Mouse (Mus musculus) forebrain, embryonic 15.5 days (tissue): Measurements from ENCODE around the gene Ifrd2. TPM values are rescaled to one million over a fixed set of nuclear protein-coding genes. Genes with fewer than 3 reads are reported as not detected.

ENCODE experiments used
- ATAC-seq: fragments of 200-750 bp; cut with Nextera tagmentation; replicated peaks from 2 replicates; pipeline ENCODE4 v1.8.0; 2017; ENCODE audit warnings: mild to moderate bottlenecking, moderate TSS enrichment, moderate library complexity
- H3K27ac ChIP-seq: fragments of 300-500 bp; sonication (generic); replicated peaks from 2 replicates; pipeline ENCODE4 v1.5.1; 2015; ENCODE audit warnings: mild to moderate bottlenecking, inconsistent platforms
- H3K27me3 ChIP-seq: fragments of 300-500 bp; sonication (generic); 2 replicates; pipeline ENCODE4 v1.6.1; 2015; ENCODE audit warnings: inconsistent platforms
- H3K36me3 ChIP-seq: fragments of 300-500 bp; sonication (generic); 2 replicates; pipeline ENCODE4 v1.6.1; 2015; ENCODE audit warnings: mild to moderate bottlenecking, inconsistent platforms
- H3K4me1 ChIP-seq: fragments of 300-500 bp; sonication (generic); 2 replicates; pipeline ENCODE4 v1.6.1; 2015; ENCODE audit warnings: inconsistent platforms
- H3K4me2 ChIP-seq: fragments of 300-500 bp; sonication (generic); replicated peaks from 2 replicates; pipeline ENCODE4 v1.6.1; 2015; ENCODE audit warnings: mild to moderate bottlenecking, inconsistent platforms
- H3K4me3 ChIP-seq: fragments of 300-500 bp; sonication (generic); 2 replicates; pipeline ENCODE4 v1.5.1; 2015; ENCODE audit warnings: mild to moderate bottlenecking, inconsistent platforms
- H3K9ac ChIP-seq: fragments of 300-500 bp; sonication (generic); replicated peaks from 2 replicates; pipeline ENCODE4 v1.6.1; 2015; ENCODE audit warnings: mild to moderate bottlenecking, inconsistent platforms
- H3K9me3 ChIP-seq: fragments of 300-500 bp; sonication (generic); 2 replicates; pipeline ENCODE4 v1.6.1; 2016; ENCODE audit warnings: inconsistent platforms
- WGBS: fragments of 180-500 bp; shearing (Covaris S2); methylation state at CpG from one replicate; pipeline ENCODE4 v1.1.7; 2015; ENCODE audit warnings: mixed read lengths; 5-methylcytosine and 5-hydroxymethylcytosine counted together
- polyA plus RNA-seq: library from polyadenylated mRNA; unstranded; fragments of >200 nt; fragmentation: Nextera tagmentation; extraction: Ambion mirVana; gene quantifications from 2 replicates; pipeline ENCODE4 v1.2.1, GENCODE M21; 2015

Gene Ifrd2
- polyA plus RNA-seq, 1 experiment from 2014 or later, result 15.4 TPM

GRCm38 (mm10) chr9:107594281-107595062, 7.0 kb downstream of the Ifrd2 start:
- H3K36me3 ChIP-seq, result peaks cover 24% of the 10 kb centered on the region; the same call in 1 of the 2 replicates
- H3K9ac ChIP-seq, result no peak overlapping the region
- no peaks in the 10 kb centered on the region for H3K27me3 ChIP-seq
- no peak overlapping the region for H3K4me2 ChIP-seq
- no peaks in the 10 kb centered on the region for H3K4me1 ChIP-seq
- H3K9me3 ChIP-seq, result no peaks in the 10 kb centered on the region
- no peak overlapping the region for H3K27ac ChIP-seq
- no peak overlapping the region for H3K4me3 ChIP-seq
- no peak for ATAC-seq
- 69% methylated on average over 8 of the region's 8 CpGs for WGBS

GRCm38 (mm10) chr9:107596619-107597569, 9.5 kb downstream of the Ifrd2 start:
- Histone ChIP-seq H3K27ac (no peak overlapping the region), H3K36me3 (peaks cover 13% of the 10 kb centered on the region; the same call in 1 of the 2 replicates), H3K9me3 (no peaks in the 10 kb centered on the region), H3K9ac (no peak overlapping the region), H3K27me3 (no peaks in the 10 kb centered on the region), H3K4me3 (no peak overlapping the region), H3K4me2 (no peak overlapping the region), H3K4me1 (no peaks in the 10 kb centered on the region)
- WGBS, result 91% methylated on average over 11 of the region's 11 CpGs
- ATAC-seq, result no peak

GRCm38 (mm10) chr9:107598385-107598784, 10.9 kb downstream of the Ifrd2 start:
- no peak overlapping the region for H3K4me3 ChIP-seq
- H3K27ac ChIP-seq, result no peak overlapping the region
- no peaks in the 10 kb centered on the region for H3K9me3 ChIP-seq
- WGBS, result 88% methylated on average over 5 of the region's 5 CpGs
- no peak overlapping the region for H3K4me2 ChIP-seq
- peaks cover 6% of the 10 kb centered on the region for H3K4me1 ChIP-seq
- no peak for ATAC-seq
- H3K27me3 ChIP-seq, result no peaks in the 10 kb centered on the region
- no peak overlapping the region for H3K9ac ChIP-seq
- peaks cover 8% of the 10 kb centered on the region; the same call in 1 of the 2 replicates for H3K36me3 ChIP-seq

GRCm38 (mm10) chr9:107599433-107599832, 12.0 kb downstream of the Ifrd2 start:
- no peak for ATAC-seq
- Histone ChIP-seq H3K36me3 (peaks cover under 1% of the 10 kb centered on the region; the same call in 1 of the 2 replicates), H3K4me3 (no peak overlapping the region), H3K4me2 (no peak overlapping the region), H3K9ac (no peak overlapping the region), H3K9me3 (no peaks in the 10 kb centered on the region), H3K27ac (no peak overlapping the region), H3K4me1 (peaks cover 6% of the 10 kb centered on the region), H3K27me3 (no peaks in the 10 kb centered on the region)
- 92% methylated on average over 9 of the region's 9 CpGs for WGBS

- Histone ChIP-seq H3K27ac (no peak overlapping the region), H3K9ac (no peak overlapping the region), H3K4me1 (peaks cover 9% of the 10 kb centered on the region), H3K4me3 (no peak overlapping the region), H3K36me3 (no peaks in the 10 kb centered on the region), H3K9me3 (no peaks in the 10 kb centered on the region), H3K27me3 (no peaks in the 10 kb centered on the region), H3K4me2 (no peak overlapping the region)
- 77% methylated on average over 14 of the region's 14 CpGs for WGBS
- no peak for ATAC-seq
Measured at GRCm38 (mm10) chr9:107599842-107600241, 12.4 kb downstream of the Ifrd2 start.

- Histone ChIP-seq H3K4me3 (no peak overlapping the region), H3K9ac (no peak overlapping the region), H3K36me3 (no peaks in the 10 kb centered on the region), H3K4me2 (no peak overlapping the region), H3K27me3 (no peaks in the 10 kb centered on the region), H3K27ac (no peak overlapping the region), H3K9me3 (no peaks in the 10 kb centered on the region), H3K4me1 (peaks cover 10% of the 10 kb centered on the region)
- WGBS, result 80% methylated on average over 12 of the region's 12 CpGs
- ATAC-seq, result no peak
Measured at GRCm38 (mm10) chr9:107600745-107601144, 13.3 kb downstream of the Ifrd2 start.

- Histone ChIP-seq H3K4me1 (peaks cover 10% of the 10 kb centered on the region), H3K36me3 (no peaks in the 10 kb centered on the region), H3K4me3 (no peak overlapping the region), H3K27me3 (no peaks in the 10 kb centered on the region), H3K4me2 (no peak overlapping the region), H3K27ac (no peak overlapping the region), H3K9ac (no peak overlapping the region), H3K9me3 (no peaks in the 10 kb centered on the region)
- WGBS, result 87% methylated on average over 11 of the region's 11 CpGs
- no peak for ATAC-seq
Measured at GRCm38 (mm10) chr9:107601275-107601674, 13.8 kb downstream of the Ifrd2 start.

- H3K9ac ChIP-seq, result peak overlapping the region; percentile 36; the same call in 1 of the 2 replicates
- H3K4me3 ChIP-seq, result no peak overlapping the region
- H3K4me2 ChIP-seq, result no peak overlapping the region
- H3K27me3 ChIP-seq, result no peaks in the 10 kb centered on the region
- WGBS, result 12% methylated on average over 10 of the region's 10 CpGs
- H3K4me1 ChIP-seq, result peaks cover 10% of the 10 kb centered on the region
- H3K27ac ChIP-seq, result 0 out of 2 replicates have a peak overlapping the region, but pooled peaks have one; percentile 20
- H3K9me3 ChIP-seq, result no peaks in the 10 kb centered on the region
- no peaks in the 10 kb centered on the region for H3K36me3 ChIP-seq
- peak; percentile 76 for ATAC-seq
Measured at GRCm38 (mm10) chr9:107602068-107602648, 14.7 kb downstream of the Ifrd2 start.

- Histone ChIP-seq H3K9ac (no peak overlapping the region), H3K4me1 (peaks cover 13% of the 10 kb centered on the region), H3K9me3 (no peaks in the 10 kb centered on the region), H3K36me3 (no peaks in the 10 kb centered on the region), H3K4me2 (no peak overlapping the region), H3K27me3 (no peaks in the 10 kb centered on the region), H3K4me3 (no peak overlapping the region), H3K27ac (no peak overlapping the region)
- 81% methylated on average over 6 of the region's 6 CpGs for WGBS
- no peak for ATAC-seq
Measured at GRCm38 (mm10) chr9:107603251-107603650, 15.8 kb downstream of the Ifrd2 start.

GRCm38 (mm10) chr9:107605041-107605661, 17.7 kb downstream of the Ifrd2 start:
- no peaks in the 10 kb centered on the region for H3K36me3 ChIP-seq
- H3K4me1 ChIP-seq, result peaks cover 17% of the 10 kb centered on the region
- H3K4me3 ChIP-seq, result no peak overlapping the region
- H3K27me3 ChIP-seq, result no peaks in the 10 kb centered on the region
- H3K9ac ChIP-seq, result no peak overlapping the region
- no peaks in the 10 kb centered on the region for H3K9me3 ChIP-seq
- H3K27ac ChIP-seq, result no peak overlapping the region
- H3K4me2 ChIP-seq, result no peak overlapping the region
- ATAC-seq, result no peak
- 47% methylated on average over 23 of the region's 23 CpGs for WGBS

- H3K9ac ChIP-seq, result no peak overlapping the region
- H3K9me3 ChIP-seq, result no peaks in the 10 kb centered on the region
- ATAC-seq, result no peak
- no peak overlapping the region for H3K4me3 ChIP-seq
- H3K27me3 ChIP-seq, result no peaks in the 10 kb centered on the region
- peaks cover 22% of the 10 kb centered on the region for H3K4me1 ChIP-seq
- H3K27ac ChIP-seq, result no peak overlapping the region
- 29% methylated on average over 9 of the region's 9 CpGs for WGBS
- no peaks in the 10 kb centered on the region for H3K36me3 ChIP-seq
- no peak overlapping the region for H3K4me2 ChIP-seq
Measured at GRCm38 (mm10) chr9:107606591-107606990, 19.1 kb downstream of the Ifrd2 start.
